Mouse (Mus musculus) heart, embryonic 12.5 days (tissue): ENCODE measurements around the gene Aicda. TPM values are rescaled to one million over a fixed set of nuclear protein-coding genes. Genes with fewer than 3 reads are reported as not detected.
A peak's percentile ranks its signal among the peaks of the same experiment; 100 is the strongest.
"Not testable (repeated sequence)": the region's sequence is repeated elsewhere in the genome, so short reads cannot be mapped to it uniquely, and the experiment has no call there.

Experiments used
- ATAC-seq: fragments of 200-750 bp; cut with Nextera tagmentation; 2 replicates; pipeline ENCODE4 v1.8.0; 2017; ENCODE audit warnings: moderate TSS enrichment, moderate library complexity; ENCODE audit not compliant: insufficient number of reproducible peaks, low FRiP score
- H3K27ac ChIP-seq: fragments of 300-500 bp; sonication (generic); 2 replicates; pipeline ENCODE4 v1.5.1; 2016; ENCODE audit warnings: mild to moderate bottlenecking, moderate library complexity; ENCODE audit not compliant: poor library complexity, severe bottlenecking
- H3K27me3 ChIP-seq: fragments of 300-500 bp; sonication (generic); replicated peaks from 2 replicates; pipeline ENCODE4 v1.6.1; 2016; ENCODE audit warnings: mild to moderate bottlenecking, moderate library complexity
- H3K36me3 ChIP-seq: fragments of 300-500 bp; sonication (generic); 2 replicates; pipeline ENCODE4 v1.6.1; 2016; ENCODE audit warnings: mild to moderate bottlenecking, moderate library complexity
- H3K4me1 ChIP-seq: fragments of 300-500 bp; sonication (generic); replicated peaks from 2 replicates; pipeline ENCODE4 v1.6.1; 2016; ENCODE audit warnings: mild to moderate bottlenecking
- H3K4me2 ChIP-seq: fragments of 300-500 bp; sonication (generic); 2 replicates; pipeline ENCODE4 v1.6.1; 2016; ENCODE audit warnings: mild to moderate bottlenecking, moderate library complexity
- H3K4me3 ChIP-seq: fragments of 300-500 bp; sonication (generic); 2 replicates; pipeline ENCODE4 v1.5.1; 2016; ENCODE audit warnings: mild to moderate bottlenecking
- H3K9ac ChIP-seq: fragments of 300-500 bp; sonication (generic); 2 replicates; pipeline ENCODE4 v1.6.1; 2016; ENCODE audit warnings: mild to moderate bottlenecking, moderate library complexity
- H3K9me3 ChIP-seq: fragments of 300-500 bp; sonication (generic); replicated peaks from 2 replicates; pipeline ENCODE4 v1.6.1; 2016; ENCODE audit warnings: mild to moderate bottlenecking, moderate library complexity
- WGBS: fragments of 180-500 bp; shearing (Covaris S2); methylation state at CpG from one replicate; pipeline ENCODE4 v1.1.7; 2016; 5-methylcytosine and 5-hydroxymethylcytosine counted together
- polyA plus RNA-seq: library from polyadenylated mRNA; unstranded; fragments of >200 nt; fragmentation: Nextera tagmentation; extraction: Ambion mirVana; gene quantifications from 2 replicates; pipeline ENCODE4 v1.2.1, GENCODE M21; 2016

Gene Aicda
- polyA plus RNA-seq, 1 experiment from 2014 or later, result not detected

DNA sequence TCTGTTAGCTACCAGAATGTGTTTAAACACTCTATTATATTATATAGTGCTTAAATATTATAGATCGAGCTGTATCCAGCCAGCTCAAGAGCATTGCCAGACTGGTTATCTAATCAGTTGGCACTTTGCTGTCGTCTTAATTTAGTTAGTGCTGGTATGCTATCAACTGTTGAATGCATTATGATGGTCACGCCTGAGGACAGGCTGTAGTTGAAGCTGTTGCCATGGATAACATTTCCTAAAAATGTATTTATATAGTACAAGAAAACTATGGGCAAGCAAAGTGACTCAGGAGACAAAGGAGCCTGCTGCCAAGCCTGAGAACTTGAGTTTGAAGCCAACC is 18.0 kb downstream of the Aicda start:
- Histone ChIP-seq H3K4me3 (no peak overlapping the region), H3K4me1 (no peaks in the 10 kb centered on the region), H3K27ac (no peak overlapping the region), H3K9me3 (no peaks in the 10 kb centered on the region), H3K27me3 (0 out of 2 replicates have a peak, but pooled peaks cover 3% of the 10 kb centered on the region), H3K36me3 (no peaks in the 10 kb centered on the region), H3K9ac (no peak overlapping the region), H3K4me2 (no peak overlapping the region)
- no peak for ATAC-seq
- WGBS, result 33% methylated on average over 3 of the region's 3 CpGs

GRCm38 (mm10) chr6:122575037-122575436 is 21.4 kb downstream of the Aicda start:
- not testable (repeated sequence) for H3K9me3 ChIP-seq, H3K4me2 ChIP-seq, H3K27ac ChIP-seq, H3K4me1 ChIP-seq, H3K36me3 ChIP-seq, H3K27me3 ChIP-seq, ATAC-seq, H3K4me3 ChIP-seq, H3K9ac ChIP-seq
- whole genome bisulfite sequencing, result 71% methylated on average over 1 of the region's 1 CpGs

DNA sequence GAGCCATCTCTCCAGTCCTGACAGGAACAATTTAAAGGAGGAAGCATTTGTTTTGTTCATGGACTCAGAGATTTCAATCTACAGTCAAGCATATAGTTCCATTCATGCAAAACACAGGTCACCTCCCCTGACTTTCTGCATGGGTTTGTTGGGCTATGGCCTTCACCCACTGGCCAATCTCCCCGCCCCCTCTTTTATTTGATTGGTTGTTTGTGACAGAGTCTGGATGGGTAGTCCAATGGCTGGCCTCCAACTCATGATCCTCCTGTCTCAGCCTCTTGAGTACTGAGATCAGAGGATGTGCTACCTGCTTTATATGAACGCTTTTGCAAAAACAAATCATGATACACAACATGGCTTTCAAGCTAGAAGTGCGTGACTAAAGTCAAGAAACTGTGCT is 23.4 kb downstream of the Aicda start:
- Histone ChIP-seq H3K27me3 (no peaks in the 10 kb centered on the region), H3K4me3 (no peak overlapping the region), H3K4me2 (no peak overlapping the region), H3K9ac (no peak overlapping the region), H3K4me1 (no peaks in the 10 kb centered on the region), H3K27ac (no peak overlapping the region), H3K36me3 (no peaks in the 10 kb centered on the region), H3K9me3 (no peaks in the 10 kb centered on the region)
- 81% methylated on average over 3 of the region's 3 CpGs for WGBS
- no peak for ATAC-seq

DNA sequence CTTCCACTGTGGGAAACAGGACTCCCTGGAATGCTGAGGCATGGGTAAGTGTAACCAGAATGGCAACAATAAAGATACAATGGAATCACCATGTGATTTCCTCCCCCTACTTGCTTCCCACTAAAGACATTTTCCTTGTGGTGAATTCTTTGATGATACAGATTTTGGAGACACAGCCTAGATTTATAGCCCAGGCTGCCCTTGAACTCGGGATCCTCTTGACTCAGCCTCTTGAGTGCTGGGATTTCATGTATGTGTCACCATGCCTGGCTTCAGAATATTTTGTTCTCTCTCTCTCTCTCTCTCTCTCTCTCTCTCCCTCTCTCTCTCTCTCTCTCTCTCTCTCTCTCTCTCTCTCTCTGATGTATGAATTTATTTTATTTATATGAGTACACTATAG is 25.5 kb downstream of the Aicda start:
- Histone ChIP-seq H3K27me3 (no peaks in the 10 kb centered on the region), H3K9ac (no peak overlapping the region), H3K27ac (no peak overlapping the region), H3K4me1 (no peaks in the 10 kb centered on the region), H3K4me3 (no peak overlapping the region), H3K9me3 (no peaks in the 10 kb centered on the region), H3K36me3 (no peaks in the 10 kb centered on the region), H3K4me2 (no peak overlapping the region)
- WGBS, result 74% methylated on average over 1 of the region's 1 CpGs
- no peak for ATAC-seq

DNA sequence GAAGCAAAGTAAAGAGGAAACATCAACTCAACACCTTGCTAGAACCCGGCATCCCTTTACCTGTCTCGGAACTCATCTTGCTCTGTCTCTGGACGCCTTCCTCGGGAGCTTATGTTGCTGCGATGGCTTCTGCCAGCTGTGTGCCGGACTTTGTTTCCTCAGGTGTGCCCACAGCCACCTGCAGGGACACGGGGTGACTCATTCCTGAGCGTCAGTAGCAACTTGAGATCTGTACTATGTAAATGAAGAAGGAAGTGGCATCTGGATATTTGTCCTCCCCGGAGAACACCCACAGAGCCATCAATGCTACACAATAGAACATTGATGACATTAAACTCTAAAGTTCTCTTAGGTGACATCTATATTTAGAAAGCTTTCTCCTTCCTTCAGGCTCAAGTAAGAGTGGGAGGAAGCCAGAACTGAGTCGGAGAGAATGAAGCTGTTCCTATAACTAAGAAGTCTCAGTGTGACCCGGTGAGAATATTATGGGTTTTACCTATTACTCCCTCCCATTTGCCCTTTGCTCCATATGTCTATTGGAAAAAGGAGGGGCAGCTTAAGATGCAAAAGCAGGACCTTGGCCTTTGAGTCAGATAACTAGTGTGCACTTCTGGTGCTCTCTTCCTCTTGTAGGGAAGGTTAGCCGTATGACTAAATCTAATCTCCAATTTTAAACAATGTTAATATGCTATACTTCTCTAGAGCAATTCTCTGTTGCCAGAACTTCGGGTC is 37.6 kb downstream of the Aicda start:
- 75% methylated on average over 13 of the region's 13 CpGs for WGBS
- Histone ChIP-seq H3K27ac (no peak overlapping the region), H3K4me3 (no peak overlapping the region), H3K4me2 (no peak overlapping the region), H3K9ac (no peak overlapping the region), H3K9me3 (no peaks in the 10 kb centered on the region), H3K4me1 (no peaks in the 10 kb centered on the region), H3K27me3 (no peaks in the 10 kb centered on the region), H3K36me3 (no peaks in the 10 kb centered on the region)
- no peak for ATAC-seq

- H3K27me3 ChIP-seq, result no peaks in the 10 kb centered on the region
- H3K4me2 ChIP-seq, result no peak overlapping the region
- H3K36me3 ChIP-seq, result no peaks in the 10 kb centered on the region
- ATAC-seq, result no peak
- H3K4me3 ChIP-seq, result no peak overlapping the region
- WGBS, result 78% methylated on average over 2 of the region's 2 CpGs
- H3K9ac ChIP-seq, result no peak overlapping the region
- H3K9me3 ChIP-seq, result no peaks in the 10 kb centered on the region
- no peaks in the 10 kb centered on the region for H3K4me1 ChIP-seq
- H3K27ac ChIP-seq, result no peak overlapping the region
Measured at GRCm38 (mm10) chr6:122592905-122593304, 39.3 kb downstream of the Aicda start.

DNA sequence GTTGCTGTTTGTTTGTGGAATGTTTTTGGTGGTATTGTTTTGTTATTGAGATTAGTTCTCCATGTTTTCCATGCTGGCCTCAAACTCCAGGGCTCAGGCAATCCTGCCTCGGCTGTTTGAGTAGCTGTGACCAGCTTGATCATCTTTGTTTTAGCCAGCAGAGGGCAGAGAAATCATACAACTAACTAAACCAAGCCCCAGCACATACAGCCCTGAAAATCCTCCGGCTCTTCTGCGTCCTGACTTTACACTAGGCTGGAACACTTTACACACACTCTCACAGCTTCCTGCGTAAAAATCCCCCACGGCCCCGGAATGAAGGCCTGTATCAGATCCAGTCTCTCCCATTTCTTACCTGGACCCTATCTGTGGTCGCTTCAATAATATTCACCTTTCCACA is 42.0 kb downstream of the Aicda start:
- Histone ChIP-seq H3K9ac (no peak overlapping the region), H3K27me3 (no peaks in the 10 kb centered on the region), H3K4me3 (no peak overlapping the region), H3K9me3 (no peaks in the 10 kb centered on the region), H3K27ac (no peak overlapping the region), H3K4me1 (no peaks in the 10 kb centered on the region), H3K36me3 (no peaks in the 10 kb centered on the region), H3K4me2 (0 out of 2 replicates have a peak overlapping the region, but pooled peaks have one; percentile 41)
- WGBS, result 21% methylated on average over 7 of the region's 7 CpGs
- peak; percentile 68; the same call in 1 of the 2 replicates for ATAC-seq

DNA sequence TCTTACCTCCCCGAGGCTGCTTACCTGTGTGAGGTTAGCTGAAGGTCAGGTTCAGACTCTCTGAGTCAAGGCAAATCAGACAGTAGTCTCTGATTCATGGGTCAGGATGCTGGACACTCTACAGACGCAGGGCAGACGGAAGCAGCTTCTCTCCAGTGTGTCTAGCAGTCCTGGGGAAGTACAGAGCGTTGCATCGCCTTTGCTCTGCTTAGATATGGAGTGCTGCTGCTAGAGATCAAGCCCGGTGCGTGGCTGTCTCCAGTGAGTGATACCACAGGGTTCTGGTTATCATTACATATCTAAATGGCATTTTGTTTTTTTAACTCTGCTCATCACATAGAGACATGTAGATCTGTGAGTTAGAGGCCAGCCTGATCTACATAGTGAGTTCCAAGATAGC is 43.0 kb downstream of the Aicda start:
- no peak overlapping the region for H3K27ac ChIP-seq
- no peak overlapping the region for H3K9ac ChIP-seq
- H3K36me3 ChIP-seq, result no peaks in the 10 kb centered on the region
- no peak for ATAC-seq
- 56% methylated on average over 7 of the region's 7 CpGs for WGBS
- H3K4me2 ChIP-seq, result no peak overlapping the region
- H3K4me1 ChIP-seq, result no peaks in the 10 kb centered on the region
- no peaks in the 10 kb centered on the region for H3K9me3 ChIP-seq
- H3K27me3 ChIP-seq, result no peaks in the 10 kb centered on the region
- H3K4me3 ChIP-seq, result no peak overlapping the region

- no peak overlapping the region for H3K27ac ChIP-seq
- no peak for ATAC-seq
- H3K9me3 ChIP-seq, result no peaks in the 10 kb centered on the region
- H3K9ac ChIP-seq, result no peak overlapping the region
- no peak overlapping the region for H3K4me3 ChIP-seq
- WGBS, result 88% methylated on average over 4 of the region's 4 CpGs
- H3K36me3 ChIP-seq, result no peaks in the 10 kb centered on the region
- no peaks in the 10 kb centered on the region for H3K27me3 ChIP-seq
- H3K4me1 ChIP-seq, result no peaks in the 10 kb centered on the region
- H3K4me2 ChIP-seq, result no peak overlapping the region
Measured at GRCm38 (mm10) chr6:122598014-122598413, 44.4 kb downstream of the Aicda start.

DNA sequence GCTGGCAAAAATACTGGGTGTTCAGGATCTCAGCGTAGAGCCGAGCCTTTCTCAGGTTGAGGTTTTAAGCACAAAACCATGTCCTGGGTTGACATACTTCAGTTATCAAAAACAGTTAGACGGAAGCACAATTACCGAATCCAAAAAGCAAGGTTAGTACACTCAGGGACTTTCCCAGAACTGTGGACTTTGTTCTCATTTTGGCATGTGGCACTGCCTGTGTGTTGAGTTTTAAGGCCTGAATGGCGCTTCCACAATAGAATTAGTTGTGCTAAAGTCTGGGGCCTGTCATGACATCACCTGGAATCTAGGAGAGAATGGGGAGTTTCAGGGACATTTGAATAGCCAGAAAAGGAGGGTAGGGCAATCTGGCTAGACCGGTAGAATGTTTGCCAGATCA is 44.8 kb downstream of the Aicda start:
- H3K27me3 ChIP-seq, result no peaks in the 10 kb centered on the region
- ATAC-seq, result no peak
- WGBS, result 85% methylated on average over 6 of the region's 6 CpGs

GRCm38 (mm10) chr6:122599054-122599737 is 45.6 kb downstream of the Aicda start:
- Histone ChIP-seq H3K4me2 (no peak overlapping the region), H3K36me3 (no peaks in the 10 kb centered on the region), H3K4me1 (no peaks in the 10 kb centered on the region), H3K4me3 (no peak overlapping the region), H3K9ac (no peak overlapping the region), H3K27ac (no peak overlapping the region), H3K9me3 (no peaks in the 10 kb centered on the region), H3K27me3 (no peaks in the 10 kb centered on the region)
- no peak for ATAC-seq
- 84% methylated on average over 9 of the region's 9 CpGs for WGBS

More for the DNA sequence above, 44.8 kb downstream of the Aicda start:
- Histone ChIP-seq H3K36me3 (no peaks in the 10 kb centered on the region), H3K4me3 (no peak overlapping the region), H3K4me2 (no peak overlapping the region), H3K4me1 (no peaks in the 10 kb centered on the region), H3K9ac (no peak overlapping the region), H3K27ac (no peak overlapping the region), H3K9me3 (no peaks in the 10 kb centered on the region)
